Mouse (Mus musculus) common myeloid progenitor, adult 5-6 weeks (primary cell): Measurements from ENCODE around the gene Hsh2d. TPM values are rescaled to one million over a fixed set of nuclear protein-coding genes. Genes with fewer than 3 reads are reported as not detected.
A peak's percentile ranks its signal among the peaks of the same experiment; 100 is the strongest.

Source experiments
- ATAC-seq: replicated peaks from 2 replicates; pipeline ENCODE4 v1.8.0; 2016; ENCODE audit warnings: low read depth, mild to moderate bottlenecking, moderate TSS enrichment, inconsistent platforms; ENCODE audit not compliant: poor library complexity, severe bottlenecking
- total RNA-seq: library from RNA; stranded (forward); fragments of 200-1000, 187-1606 nt; gene quantifications from 2 replicates; pipeline ENCODE4 v1.2.3, GENCODE M21; 2017

Gene Hsh2d
- total RNA-seq, result 7.9 and 9.8 TPM in 2 replicates

DNA sequence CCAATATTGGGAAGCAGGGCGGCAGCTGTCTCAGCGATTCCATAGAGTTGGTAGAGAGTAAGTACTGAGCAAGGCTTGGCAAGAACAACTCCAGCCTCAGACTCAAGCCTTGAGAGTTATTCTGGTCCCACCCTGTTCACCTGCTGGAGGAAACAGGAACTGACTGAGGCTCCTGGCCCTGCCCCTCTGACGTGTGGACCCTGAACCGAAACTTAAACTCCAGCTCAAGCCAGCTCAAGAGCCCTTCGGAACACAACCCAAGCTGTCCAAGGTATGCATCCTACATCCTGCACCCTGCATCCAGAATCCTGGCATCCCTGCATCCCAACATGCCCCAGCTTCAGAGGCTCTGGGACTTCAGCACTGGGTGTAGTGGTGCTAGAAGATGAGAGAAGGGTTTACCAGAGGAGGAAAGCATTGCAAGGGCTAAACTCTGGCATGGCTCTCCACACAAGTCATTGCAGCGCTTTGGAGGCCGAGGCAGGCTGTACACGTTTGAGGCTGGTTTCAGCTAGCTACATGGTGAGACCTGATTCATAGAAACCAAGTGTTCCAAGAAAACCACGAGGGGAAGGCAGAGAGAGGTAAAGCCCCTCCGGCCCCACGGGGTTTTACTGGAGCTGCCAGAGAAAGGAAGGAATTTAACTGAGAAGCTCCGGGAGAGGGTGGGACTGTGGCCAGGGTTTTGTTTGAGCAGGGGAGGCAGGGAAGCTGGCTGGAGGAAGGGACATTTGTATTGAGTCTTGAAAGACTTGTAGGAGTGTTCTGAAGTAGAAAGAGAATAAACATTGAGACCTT is at the start of gene Hsh2d:
Hsh2d (plus strand) TSS at position 222 of the 798 bp plus-strand sequence.
- ATAC-seq, result peak; percentile 95

DNA sequence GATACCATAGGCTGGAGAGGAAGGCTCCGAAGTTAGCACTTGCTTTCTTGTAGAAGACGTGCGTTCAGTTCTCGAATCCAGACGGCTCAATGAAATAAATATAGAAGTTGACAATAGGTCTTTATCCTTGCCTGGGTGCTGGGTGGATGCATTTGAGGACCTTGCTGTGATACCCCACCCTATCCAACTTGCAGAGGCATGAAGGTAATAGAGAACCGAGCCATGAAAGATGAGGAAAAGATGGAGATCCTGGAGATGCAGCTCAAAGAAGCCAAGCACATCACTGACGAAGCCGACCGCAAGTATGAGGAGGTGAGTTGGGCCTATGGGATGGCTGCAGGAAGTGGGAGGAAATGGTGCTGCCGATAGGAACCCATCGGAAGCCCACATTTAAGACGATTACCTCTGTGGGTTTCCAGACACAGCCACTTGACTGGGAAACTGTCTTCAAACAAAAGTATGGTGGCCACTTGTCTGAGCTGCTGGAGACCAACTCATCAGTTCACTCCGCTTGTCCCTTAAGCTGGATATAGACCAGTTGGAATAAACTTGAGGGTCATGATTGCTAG is 46.1 kb upstream of the Hsh2d start:
- peak; percentile 57 for ATAC-seq

DNA sequence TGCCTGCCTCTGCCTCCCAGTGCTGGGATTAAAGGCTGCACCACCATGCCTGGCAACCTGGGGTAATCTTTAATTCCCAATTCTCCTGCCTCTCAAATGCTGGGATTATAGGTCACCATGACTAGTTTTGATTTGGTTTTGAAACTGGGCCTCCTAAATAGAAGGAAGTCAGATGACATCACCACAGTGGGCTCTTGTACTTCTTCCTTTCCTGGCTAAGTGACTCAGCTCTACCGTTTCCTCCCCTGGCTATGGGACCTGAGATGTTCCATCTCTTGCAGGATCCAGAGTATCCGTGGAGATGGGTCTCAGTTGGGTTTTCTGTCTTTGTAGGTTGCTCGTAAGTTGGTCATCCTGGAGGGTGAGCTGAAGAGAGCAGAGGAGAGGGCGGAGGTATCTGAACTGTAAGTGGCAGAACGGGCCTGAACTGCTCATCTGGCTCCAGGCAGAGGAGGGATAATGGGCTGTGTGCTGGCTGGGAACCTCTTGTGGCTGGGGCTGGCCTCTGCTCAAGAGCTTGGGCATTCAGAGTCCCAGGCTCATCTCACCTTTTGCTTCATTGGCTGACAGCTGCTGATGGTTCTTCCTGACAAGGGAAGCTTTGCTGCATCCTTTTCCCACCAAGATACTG is 45.0 kb upstream of the Hsh2d start:
- peak; percentile 80 for ATAC-seq

DNA sequence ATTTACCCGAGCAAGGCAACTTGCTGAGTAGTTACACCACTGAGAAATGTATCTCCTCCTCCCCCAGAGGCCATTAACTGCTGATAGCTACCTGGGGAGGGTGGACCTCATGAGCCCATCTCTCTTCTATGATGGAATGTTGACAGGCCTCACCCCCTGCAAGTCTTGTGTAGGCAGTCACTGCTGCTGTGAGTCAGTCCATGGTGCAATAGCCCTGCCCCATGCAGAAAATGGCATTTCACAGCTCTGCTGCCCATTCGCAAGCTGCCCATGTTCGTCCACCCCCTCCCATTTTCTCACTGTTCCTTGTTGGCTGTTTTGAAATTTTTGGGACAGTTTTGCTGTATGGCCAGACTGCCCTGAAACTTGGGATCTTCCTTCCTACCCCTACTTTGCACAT is 43.9 kb upstream of the Hsh2d start:
- ATAC-seq, result no peak

DNA sequence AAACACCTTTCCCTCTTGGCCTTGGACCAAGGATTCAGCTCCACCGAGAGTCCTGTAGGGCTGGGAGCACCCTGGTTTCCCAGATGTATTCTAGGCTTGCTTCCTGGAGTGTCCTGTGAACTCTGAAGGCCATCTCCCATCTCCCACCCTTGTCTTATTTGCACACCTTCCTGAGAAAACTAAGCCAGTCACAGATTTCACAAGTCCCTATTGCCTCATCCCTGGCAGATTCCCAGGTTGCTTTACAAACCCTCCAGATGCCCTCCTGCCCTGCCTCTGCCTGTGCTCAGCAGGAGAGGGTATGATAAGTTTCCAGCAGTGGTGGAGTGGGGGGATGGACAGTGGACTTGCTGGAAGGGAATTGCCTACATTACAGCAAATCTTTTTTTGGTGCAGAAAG is 43.4 kb upstream of the Hsh2d start:
- no peak for ATAC-seq

DNA sequence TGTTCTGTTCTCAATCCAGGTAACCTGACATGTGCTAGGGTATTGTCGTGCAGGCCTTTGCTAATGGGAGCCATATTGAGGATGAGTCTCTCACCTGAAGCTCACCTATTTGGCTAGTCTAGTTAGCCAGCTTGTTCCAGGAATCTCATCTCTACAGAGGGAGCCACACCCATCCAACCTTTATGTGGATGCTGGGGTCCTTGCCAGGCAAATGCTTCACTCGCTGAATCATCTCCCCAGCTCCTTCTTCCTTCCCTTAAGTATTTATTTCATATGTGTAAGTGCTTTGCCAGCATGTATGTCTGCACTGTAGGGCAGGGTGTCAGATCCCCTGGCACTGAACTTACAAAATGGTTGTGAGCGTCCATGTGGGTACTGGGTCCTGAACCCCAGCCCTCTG is 42.9 kb upstream of the Hsh2d start:
- ATAC-seq, result no peak

DNA sequence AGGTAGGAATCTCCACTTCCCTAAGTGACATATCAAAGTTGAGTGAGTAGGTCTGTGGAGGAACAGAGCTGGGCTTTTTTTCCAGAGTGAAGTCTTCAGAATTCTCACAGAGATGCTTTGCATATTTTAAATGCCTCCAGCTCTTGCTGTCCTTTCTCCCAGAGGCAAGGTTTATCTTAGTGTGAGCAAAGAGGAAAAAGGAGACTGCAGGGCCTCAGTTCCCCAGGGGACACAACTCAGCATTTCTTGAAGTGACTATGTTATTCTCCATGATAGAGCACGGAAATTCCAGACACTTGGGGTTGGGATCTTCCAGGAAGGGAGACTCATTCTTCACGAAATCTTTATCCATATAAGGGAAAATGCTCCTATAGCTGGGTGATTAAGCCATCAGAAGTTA is 42.2 kb upstream of the Hsh2d start:
- ATAC-seq, result no peak

DNA sequence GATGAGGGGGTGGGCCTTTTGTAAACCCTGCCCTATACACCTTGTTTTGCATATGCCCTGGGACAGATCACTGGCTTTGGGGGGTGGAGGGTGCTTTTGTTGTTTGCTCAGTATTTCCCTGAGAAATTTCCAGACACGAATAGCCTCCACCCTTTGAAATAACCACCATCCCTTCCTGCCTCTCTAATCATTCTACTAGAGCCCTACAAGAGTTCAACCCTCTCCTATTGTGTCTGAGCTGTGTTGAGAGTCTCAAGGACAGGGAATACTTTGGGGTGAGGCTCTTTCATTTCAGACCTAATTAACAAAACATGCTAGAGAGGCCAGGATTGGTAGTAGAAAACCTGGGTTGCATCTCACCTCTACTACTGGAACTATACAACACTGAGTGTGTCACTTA is 40.4 kb upstream of the Hsh2d start:
- no peak for ATAC-seq

DNA sequence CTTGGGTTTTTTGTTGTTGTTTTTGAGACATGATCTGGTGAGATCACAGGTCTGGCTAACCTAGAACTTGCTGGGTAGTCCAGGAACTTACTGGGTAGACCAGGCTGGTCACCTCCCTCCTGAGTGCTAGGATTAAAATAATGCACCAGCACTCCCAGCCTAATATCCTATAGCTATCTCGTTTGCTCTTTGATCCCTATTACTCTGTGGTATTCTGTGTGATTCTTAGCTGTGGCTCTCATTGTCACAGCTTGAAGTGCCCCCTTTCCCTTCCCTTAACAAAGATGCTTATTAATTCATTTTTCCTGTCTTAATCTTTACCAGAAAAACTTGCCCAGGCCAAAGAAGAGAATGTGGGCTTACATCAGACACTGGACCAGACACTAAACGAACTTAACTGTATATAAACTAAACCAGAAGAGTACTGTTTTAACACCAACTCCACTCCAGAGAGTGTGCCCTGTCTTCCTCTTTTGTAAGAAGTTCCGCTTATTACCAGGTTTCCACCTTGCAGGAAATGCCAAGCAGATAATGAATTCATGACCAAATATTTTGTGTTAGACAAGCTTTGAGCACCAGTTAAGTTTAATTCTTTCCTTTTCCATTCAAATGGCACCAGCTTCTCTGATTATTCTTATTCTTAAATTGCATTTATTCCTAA is 37.9 kb upstream of the Hsh2d start:
- ATAC-seq, result peak; percentile 95

DNA sequence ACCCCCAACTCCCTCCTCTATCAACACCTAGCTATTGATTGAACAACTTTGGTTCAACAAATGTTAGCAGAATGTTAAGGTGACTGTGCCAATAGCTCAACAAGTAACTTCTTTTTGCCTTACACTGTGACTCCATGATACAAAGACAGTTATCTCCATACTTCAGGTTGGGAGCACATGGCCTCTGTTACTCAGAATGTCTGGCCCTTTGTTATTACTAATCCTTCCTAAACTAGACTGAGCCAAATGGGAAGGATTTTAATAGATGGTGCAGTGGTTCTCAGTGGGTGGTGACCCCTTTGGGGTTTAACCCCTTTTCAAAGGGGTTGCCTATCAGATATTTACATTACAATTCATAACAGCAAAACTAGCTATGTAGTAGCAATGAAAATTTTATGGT is 36.1 kb upstream of the Hsh2d start:
- ATAC-seq, result no peak

DNA sequence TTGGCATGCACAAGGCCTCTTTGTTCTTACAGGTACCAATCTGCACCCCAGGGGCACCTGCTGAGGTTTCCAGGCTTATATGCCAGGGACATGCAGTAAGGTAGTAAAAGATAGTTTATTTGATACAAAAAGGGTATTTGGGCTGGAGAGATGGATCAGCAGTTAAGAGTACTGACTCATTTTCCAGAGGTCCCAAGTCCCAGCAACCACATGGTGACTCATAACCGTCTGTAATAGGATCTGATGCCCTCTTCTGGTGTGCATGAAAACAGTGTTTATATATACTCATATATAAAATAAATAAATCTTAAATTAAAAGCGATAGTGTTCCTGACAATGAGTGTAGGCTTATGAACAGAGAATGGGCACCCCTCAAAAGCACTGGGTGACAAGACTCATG is 31.3 kb upstream of the Hsh2d start:
- no peak for ATAC-seq

DNA sequence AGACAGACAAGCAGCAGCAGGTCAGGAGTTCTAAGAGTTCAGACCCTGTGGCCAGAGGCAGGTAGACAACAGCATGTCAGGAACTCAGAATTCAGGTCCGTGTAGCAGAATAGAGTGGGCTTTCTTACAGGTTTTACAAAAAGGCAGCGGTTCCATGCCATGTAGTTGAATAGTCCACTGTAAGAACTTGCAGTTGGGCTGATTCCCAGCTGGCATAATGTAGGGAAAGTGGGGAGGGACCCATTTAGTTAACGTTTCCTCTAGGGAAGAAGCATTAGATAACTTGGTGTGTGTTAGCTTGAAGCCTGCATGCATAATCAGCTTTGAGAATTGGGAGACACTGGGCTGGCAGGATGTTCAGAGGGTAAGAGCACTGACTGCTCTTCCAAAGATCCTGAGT is 30.7 kb upstream of the Hsh2d start:
- no peak for ATAC-seq

DNA sequence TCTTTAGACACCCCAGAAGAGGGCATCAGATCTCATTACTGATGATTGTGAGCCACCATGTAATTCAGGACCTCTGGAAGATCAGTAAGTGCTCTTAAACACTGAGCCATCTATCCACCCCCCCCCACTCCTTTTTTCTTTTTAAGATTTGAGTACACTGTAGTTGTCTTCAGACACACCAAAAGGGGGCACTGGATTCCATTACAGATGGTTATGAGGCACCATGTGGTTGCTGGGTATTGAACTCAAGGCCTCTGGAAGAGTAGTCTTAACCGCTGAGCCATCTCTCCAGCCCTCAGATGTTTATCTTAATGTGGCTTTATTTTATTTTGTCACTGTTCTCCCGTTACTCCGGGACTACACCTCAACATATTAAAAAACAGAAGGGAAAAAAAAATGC is 29.4 kb upstream of the Hsh2d start:
- ATAC-seq, result no peak

DNA sequence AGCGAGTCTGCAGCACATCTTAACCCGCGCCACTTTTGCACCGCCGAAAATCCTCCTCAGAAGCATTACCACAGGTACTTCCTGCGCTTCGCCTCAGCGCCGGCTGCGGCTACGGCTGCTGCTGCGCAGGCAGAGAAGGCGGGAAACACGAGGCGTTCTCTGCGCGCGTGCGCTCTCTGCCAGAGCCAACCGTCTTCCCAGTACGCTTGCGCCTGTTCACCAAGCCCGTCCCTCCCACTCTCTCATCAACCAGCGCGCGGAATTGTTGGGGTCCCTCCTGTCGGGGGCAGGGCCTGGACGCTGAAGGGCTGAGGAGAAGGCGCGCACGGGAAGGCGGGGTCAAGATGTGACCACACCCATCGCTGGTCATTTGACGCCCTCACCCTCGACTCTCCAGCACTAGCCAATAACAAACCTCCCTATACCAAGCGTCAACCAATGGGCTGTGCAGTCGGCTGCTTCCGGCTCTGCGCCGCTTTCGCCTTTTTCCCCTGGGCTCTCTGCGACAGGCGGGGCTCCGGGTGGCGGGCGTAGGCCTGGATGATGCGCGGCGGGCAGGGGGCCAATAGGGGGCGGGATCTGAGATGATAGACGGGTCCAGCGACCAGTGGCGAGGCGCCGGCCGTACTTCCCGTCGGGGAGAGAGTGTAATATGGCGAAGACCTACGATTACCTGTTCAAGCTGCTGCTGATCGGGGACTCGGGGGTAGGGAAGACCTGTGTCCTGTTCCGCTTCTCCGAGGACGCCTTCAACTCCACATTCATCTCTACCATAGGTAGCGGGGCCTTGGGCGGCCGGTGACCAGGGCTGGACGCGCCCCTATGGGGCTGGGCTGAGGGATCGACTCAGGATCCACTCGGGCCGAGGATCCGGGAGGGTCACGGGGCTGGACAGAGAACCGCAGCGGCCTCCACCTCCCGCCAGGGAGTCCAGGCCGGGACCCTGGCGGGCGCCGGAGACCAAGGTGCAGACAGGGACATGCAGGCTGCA is 28.4 kb upstream of the Hsh2d start, which contains the start of gene Rab8a:
Rab8a (plus strand) TSS at position 494 of the 991 bp plus-strand sequence.
- ATAC-seq, result peak; percentile 94

DNA sequence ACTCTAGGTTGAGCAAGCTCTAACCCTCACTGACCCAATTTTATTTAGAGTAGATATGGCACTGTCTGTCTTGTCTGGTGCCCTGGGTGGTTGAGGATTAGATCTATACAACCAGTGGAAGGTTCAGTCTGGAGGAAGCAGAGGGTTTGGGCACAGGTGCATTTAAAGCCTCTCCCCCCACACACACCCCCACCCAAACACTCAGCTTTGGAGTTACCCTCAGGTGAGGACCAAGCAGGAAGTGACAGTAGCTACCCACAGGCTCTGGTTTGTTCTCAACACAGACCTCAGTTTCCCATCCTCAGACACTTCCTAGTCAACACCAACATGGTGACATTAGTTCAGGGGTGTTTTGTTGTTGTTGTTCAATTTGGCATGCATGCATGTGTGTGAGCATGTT is 26.6 kb upstream of the Hsh2d start:
- ATAC-seq, result no peak

DNA sequence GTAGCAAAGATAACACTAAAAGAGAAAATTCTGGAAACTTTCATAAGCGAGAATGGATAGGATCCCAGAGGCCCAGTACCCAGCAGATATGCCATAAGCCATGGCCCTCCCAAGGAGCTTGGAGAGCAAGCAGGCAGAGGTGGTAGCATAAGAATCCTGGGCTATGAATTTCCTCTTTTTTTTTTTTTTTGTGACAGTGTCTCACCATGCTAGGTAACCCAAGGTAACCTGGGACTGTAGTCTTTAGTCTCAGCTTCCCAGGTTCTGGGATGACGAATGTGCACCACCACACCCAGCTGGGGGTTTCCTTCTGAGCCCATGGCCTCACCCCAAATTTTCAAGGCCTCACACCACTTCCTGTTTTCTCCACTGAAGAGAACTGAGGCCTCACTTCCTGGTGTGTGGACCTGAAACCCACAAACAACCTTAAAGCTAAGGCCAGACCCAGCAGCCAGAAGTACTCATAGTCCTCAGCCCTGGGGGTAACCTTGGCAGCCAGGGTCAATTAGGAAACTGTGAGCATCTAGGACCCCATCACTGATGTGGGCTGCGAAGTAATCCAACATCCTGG is 20.3 kb upstream of the Hsh2d start:
- peak; percentile 88 for ATAC-seq

DNA sequence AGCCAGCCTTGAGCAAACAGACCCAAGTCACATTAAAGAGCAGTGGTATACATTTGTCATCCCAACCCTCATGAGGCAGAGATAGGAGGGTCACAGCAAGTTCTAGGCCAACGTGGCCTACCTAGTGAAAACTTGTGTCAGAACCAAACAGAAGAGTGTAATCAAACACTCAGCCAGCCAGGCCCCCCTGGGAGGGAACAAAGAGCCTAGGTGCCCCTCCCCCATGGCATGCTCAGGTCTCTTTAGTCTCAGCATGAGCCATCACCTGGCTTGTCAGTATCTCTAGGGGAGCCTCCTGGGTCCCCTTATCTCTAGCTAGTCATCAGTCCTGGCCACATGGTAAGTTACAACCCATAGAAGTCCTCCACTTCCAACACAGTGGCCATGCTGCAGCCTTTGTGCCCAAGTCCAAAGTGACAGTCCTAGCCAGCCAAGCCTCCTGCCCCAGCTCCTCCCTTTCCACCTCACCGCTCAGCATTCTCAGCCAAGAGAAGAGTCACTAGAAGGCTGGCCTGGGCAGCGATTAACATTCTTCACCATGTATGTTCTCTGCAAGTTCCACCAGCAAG is 19.7 kb upstream of the Hsh2d start:
- no peak for ATAC-seq

DNA sequence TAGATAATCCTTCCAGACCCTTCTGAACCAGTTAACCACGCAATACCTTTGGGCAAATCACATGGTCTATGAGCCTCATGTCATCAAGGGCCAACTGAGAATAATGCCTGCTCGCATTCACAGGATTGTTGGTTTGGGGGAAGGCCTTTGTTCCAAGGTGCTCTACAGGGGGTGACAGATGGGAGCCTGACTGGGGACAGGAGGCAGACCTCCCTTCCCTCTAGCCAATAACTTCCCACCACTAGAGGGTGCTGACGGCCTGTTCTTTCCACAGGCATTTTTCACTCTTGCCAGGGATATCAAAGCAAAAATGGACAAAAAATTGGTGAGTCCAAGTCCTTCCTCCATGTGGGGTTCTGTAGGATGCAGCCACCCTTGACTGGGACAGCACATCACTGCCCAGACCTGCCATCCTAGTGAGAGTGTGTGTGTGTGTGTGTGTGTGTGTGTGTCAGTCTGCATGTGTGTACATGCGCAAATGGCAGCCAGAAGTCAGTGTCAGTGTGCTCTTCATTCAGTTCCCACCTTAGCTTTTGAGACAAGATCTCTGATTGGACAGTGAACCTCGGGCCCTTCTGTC is 12.0 kb upstream of the Hsh2d start:
- ATAC-seq, result peak; percentile 89
